Mouse (Mus musculus) duodenum, adult 2 months (tissue): ENCODE data around the gene Pigyl. TPM values are rescaled to one million over a fixed set of nuclear protein-coding genes. Genes with fewer than 3 reads are reported as not detected.

Experiments
- polyA plus RNA-seq: library from polyadenylated mRNA; depleted of rRNA; stranded (reverse); fragments of >200 nt; gene quantifications from 2 replicates; pipeline ENCODE4 v1.2.3, GENCODE M21; 2012; ENCODE audit warnings: low replicate concordance; rRNA removed

Gene Pigyl
- polyA plus RNA-seq, result 40.5 and 49.4 TPM in 2 replicates

DNA sequence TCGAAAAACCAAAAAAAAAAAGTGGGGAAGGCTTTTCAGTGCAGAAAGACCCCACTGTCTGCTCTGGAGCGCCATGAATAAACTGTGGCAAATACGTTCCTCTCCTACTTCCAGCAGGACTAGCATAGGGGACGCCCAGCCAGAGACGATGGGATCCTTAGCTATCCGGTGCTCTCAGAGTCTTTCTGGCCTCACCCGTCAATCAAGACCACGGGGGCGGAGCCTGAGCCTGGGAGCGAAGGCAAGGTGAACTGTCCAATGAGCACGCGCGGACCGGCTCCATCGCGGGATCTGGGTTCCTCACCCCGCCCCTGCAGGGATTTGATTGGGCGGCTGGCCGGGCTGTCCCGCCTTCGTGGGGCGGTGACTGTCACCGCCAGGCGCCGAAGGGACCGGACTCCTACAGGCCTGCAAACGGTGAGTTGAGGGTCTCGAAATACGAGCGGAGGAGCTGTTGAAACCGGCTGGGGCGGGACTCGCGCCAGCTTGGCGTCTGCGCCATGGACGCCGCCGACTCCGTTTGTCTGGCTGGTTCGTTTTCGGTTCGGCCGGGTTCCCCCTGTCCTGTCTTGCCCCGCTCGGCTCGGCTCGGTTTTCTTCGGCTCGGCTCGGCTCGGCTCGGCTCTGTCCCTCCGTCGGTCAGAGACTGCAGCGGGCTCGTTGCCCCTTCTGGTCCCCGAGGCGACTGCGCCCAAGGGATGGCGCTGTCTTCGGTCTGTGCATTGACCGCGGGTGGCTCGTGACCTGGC lies at the start of gene Pigyl:
Gene Pigyl (plus strand): TSS at position 350 of the 749 bp plus-strand sequence.

GRCm38 (mm10) chr9:22116740-22117426 lies 39.8 kb upstream of the Pigyl start, which contains the start of gene Elof1:
Elof1 (minus strand) TSS chr9:22117172.

GRCm38 (mm10) chr9:22135644-22136390 lies 20.8 kb upstream of the Pigyl start, which contains the start of gene Acp5:
Acp5 (minus strand) TSS chr9:22135711.

DNA sequence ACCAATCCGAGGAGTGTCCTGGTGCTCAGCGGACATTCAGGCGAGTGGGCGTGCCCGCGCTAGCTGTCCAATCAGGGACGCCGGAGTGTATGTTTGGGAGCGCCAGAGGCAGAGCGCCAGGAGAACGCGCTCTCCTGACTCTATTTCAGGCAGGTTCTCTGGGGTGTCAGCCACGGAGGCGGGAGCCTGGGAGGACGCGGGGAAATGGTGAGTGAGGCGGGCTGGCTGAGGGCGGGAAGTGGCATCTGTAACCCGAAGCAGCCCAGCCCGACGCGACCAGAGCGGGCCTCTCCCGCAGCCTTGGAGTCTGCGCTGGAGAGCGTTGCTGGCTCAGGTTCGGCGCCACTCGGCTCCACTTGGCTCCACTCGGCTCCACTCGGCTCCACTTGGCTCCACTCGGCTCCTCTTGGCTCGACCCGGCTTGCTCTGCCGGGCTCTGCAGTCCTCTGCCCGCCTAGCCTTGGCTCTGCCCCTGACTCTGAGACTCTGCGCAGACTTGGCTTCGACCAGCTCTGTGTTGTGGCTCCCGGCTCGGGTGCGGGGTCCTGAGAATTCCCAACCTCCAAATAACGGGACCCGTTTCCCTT lies 31.5 kb downstream of the Pigyl start, which contains the start of gene Zfp872:
Gene Zfp872 (plus strand): TSS at position 66 of the 587 bp plus-strand sequence.

Other genes with a start within 250 kb of the Pigyl start
- 32.5 and 58.0 TPM in 2 replicates for gene Rab3d, start 238.7 kb upstream of the Pigyl start, polyA plus RNA-seq
- 0.63 and 2.5 TPM in 2 replicates for gene Ccdc159, start 229.4 kb upstream of the Pigyl start, polyA plus RNA-seq
- 191 and 195 TPM in 2 replicates for gene Tmem205, start 229.3 kb upstream of the Pigyl start, polyA plus RNA-seq
- gene Plppr2, start 219.8 kb upstream of the Pigyl start, polyA plus RNA-seq, result 6.9 and 11.4 TPM in 2 replicates
- gene Swsap1, start 201.1 kb upstream of the Pigyl start, polyA plus RNA-seq, result 5.6 and 8.0 TPM in 2 replicates
- 2.4 and 3.9 TPM in 2 replicates for gene Epor, start 193.3 kb upstream of the Pigyl start, polyA plus RNA-seq
- gene Rgl3, start 167.4 kb upstream of the Pigyl start, polyA plus RNA-seq, result 2.9 and 12.6 TPM in 2 replicates
- gene Ccdc151, start 154.2 kb upstream of the Pigyl start, polyA plus RNA-seq, result 0.17 TPM in 1 of 2 replicates, not detected in the other
- gene Prkcsh, start 154.0 kb upstream of the Pigyl start, polyA plus RNA-seq, result 118 and 211 TPM in 2 replicates
- gene Elavl3, start 104.8 kb upstream of the Pigyl start, polyA plus RNA-seq, result 0.13 and 0.46 TPM in 2 replicates
- not detected in 2 replicates for gene Gm49318, start 85.6 kb upstream of the Pigyl start, polyA plus RNA-seq
- 8.8 and 9.9 TPM in 2 replicates for gene Zfp653, start 85.5 kb upstream of the Pigyl start, polyA plus RNA-seq
- gene Ecsit, start 71.4 kb upstream of the Pigyl start, polyA plus RNA-seq, result 48.2 and 51.0 TPM in 2 replicates
- 144 and 245 TPM in 2 replicates for gene Cnn1, start 57.6 kb upstream of the Pigyl start, polyA plus RNA-seq
- 118 and 169 TPM in 2 replicates for gene Elof1, start 39.7 kb upstream of the Pigyl start, polyA plus RNA-seq
- gene Acp5, start 21.1 kb upstream of the Pigyl start, polyA plus RNA-seq, result 197 and 274 TPM in 2 replicates
- gene Zfp872, start 31.2 kb downstream of the Pigyl start, polyA plus RNA-seq, result not detected in 2 replicates
- 3.2 and 8.3 TPM in 2 replicates for gene Zfp809, start 68.9 kb downstream of the Pigyl start, polyA plus RNA-seq
- gene Zfp599, start 103.0 kb downstream of the Pigyl start, polyA plus RNA-seq, result 0.05 TPM in 1 of 2 replicates, not detected in the other
- 1.0 and 1.6 TPM in 2 replicates for gene Zfp810, start 150.8 kb downstream of the Pigyl start, polyA plus RNA-seq
- 0.43 and 1.8 TPM in 2 replicates for gene Anln, start 232.3 kb downstream of the Pigyl start, polyA plus RNA-seq